Mouse (Mus musculus): ENCODE results near the gene Stac2. TPM values are rescaled to one million over a fixed set of nuclear protein-coding genes. Genes with fewer than 3 reads are reported as not detected.

The Stac2 gene
- polyA plus RNA-seq, 1 experiment from 2014 or later: 1.2 TPM

DNA sequence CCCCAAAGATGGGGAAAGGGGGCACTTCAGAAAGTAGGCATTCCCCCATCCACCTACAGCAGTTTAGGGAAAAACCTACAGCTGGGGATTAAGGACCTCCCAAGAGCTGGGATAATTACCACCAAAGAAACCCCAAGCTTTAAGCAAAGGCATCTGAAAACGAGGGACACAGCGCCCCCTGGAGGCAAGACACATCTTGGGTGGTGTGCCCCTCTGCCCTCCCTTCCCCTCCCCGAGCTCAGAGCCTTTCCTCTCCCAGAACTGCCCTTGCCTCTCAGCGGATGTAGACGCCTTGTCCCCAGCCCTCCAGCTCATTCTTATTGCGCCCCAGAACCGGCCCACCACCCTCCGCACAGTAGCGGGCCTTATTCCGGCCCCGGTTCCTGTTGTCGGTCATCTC is 50.6 kb downstream of the Stac2 start:
- no peaks in the 10 kb centered on the region for H3K9me3 ChIP-seq (replicated peaks)
- H3K36me3 ChIP-seq (ENCODE audit: poor library complexity, severe bottlenecking): peaks cover 37% of the 10 kb centered on the region
- peak overlapping the region; percentile 18; the same call in 1 of the 2 replicates for H3K4me3 ChIP-seq
- peak; percentile 13; the same call in 1 of the 2 replicates for ATAC-seq
- H3K27ac ChIP-seq: peak overlapping the region; percentile 25; the same call in 1 of the 2 replicates
- 10% methylated on average over 12 of the region's 12 CpGs for WGBS
- peak overlapping the region; percentile 37 for H3K4me2 ChIP-seq
- peaks cover 15% of the 10 kb centered on the region for H3K27me3 ChIP-seq
- H3K4me1 ChIP-seq: peaks cover 32% of the 10 kb centered on the region
- peak overlapping the region; percentile 3; the same call in 1 of the 2 replicates for H3K9ac ChIP-seq

DNA sequence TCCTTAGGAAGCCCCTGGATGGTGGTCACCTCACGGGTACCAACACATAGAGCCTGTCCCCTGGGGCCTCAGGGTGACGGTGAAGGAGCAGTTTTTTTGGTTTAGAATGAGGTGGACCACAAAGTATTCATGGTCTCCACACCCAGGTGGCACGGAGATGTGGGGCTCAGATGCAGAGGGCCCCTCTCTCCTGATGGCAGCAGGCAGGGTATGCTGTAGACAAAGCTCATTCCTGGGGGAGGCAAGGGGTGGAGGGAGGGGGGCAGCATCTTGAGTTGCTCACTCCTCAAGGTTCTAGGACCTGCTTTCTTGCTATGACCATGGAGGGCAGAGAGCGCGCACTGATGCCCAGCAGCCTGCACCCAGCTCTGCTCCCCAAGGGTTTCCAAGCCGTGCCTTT is 51.3 kb downstream of the Stac2 start:
- Histone ChIP-seq H3K9ac (0 out of 2 replicates have a peak overlapping the region, but pooled peaks have one; percentile 3), H3K4me1 (peaks cover 32% of the 10 kb centered on the region), H3K9me3 (replicated peaks) (no peaks in the 10 kb centered on the region), H3K36me3 (ENCODE audit: poor library complexity, severe bottlenecking) (peaks cover 33% of the 10 kb centered on the region), H3K27ac (no peak overlapping the region), H3K27me3 (peaks cover 15% of the 10 kb centered on the region), H3K4me3 (no peak overlapping the region), H3K4me2 (no peak overlapping the region)
- WGBS: 64% methylated on average over 6 of the region's 6 CpGs
- ATAC-seq: no peak

GRCm38 (mm10) chr11:98001351-98001824 is 51.9 kb downstream of the Stac2 start:
- ATAC-seq: no peak
- 35% methylated on average over 11 of the region's 11 CpGs for WGBS
- Histone ChIP-seq H3K4me2 (no peak overlapping the region), H3K36me3 (ENCODE audit: poor library complexity, severe bottlenecking) (peaks cover 29% of the 10 kb centered on the region), H3K4me3 (no peak overlapping the region), H3K4me1 (peaks cover 32% of the 10 kb centered on the region), H3K27me3 (peaks cover 15% of the 10 kb centered on the region), H3K27ac (no peak overlapping the region), H3K9me3 (replicated peaks) (no peaks in the 10 kb centered on the region), H3K9ac (no peak overlapping the region)

DNA sequence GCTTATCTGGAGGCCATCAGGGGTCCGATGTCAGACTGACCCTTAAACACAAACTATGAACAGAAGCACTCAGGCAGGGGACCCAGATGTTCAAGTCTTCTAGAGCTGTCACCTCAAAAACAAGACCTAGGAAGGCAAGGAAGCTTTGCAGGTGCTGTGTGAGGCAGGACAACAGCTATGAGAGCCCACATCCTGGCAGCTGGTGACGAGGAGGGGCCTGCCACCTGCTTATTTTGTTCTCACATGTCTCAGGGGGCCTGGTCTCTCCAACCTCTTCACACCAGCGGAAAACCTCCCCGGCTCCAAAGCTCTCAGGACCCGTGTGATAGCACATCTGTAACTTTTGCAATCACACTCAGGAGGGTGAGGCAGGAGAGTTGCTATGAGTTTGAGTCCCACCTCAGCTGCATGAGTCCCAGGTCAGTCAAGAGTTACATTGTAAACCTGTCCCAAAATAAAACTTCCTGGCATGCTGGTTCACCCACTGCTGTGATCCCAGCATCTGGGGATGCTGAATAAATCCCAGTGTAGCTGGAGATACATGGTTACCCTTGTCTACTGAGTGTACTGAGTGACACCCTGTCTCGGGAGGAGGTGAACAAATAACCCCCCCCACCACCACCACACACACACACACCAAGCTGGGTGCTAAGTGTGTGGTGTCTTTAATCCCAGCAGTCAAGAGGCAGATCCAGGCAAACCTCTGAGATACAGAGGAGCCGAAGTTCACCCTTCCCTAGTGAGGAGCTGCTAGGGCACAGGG is 52.7 kb downstream of the Stac2 start:
- H3K4me3 ChIP-seq: no peak overlapping the region
- H3K9ac ChIP-seq: no peak overlapping the region
- peaks cover 15% of the 10 kb centered on the region for H3K27me3 ChIP-seq
- 56% methylated on average over 7 of the region's 7 CpGs for WGBS
- no peak overlapping the region for H3K27ac ChIP-seq
- no peak overlapping the region for H3K4me2 ChIP-seq
- H3K36me3 ChIP-seq (ENCODE audit: poor library complexity, severe bottlenecking): peaks cover 23% of the 10 kb centered on the region
- no peaks in the 10 kb centered on the region for H3K9me3 ChIP-seq (replicated peaks)
- H3K4me1 ChIP-seq: peaks cover 37% of the 10 kb centered on the region
- no peak for ATAC-seq

DNA sequence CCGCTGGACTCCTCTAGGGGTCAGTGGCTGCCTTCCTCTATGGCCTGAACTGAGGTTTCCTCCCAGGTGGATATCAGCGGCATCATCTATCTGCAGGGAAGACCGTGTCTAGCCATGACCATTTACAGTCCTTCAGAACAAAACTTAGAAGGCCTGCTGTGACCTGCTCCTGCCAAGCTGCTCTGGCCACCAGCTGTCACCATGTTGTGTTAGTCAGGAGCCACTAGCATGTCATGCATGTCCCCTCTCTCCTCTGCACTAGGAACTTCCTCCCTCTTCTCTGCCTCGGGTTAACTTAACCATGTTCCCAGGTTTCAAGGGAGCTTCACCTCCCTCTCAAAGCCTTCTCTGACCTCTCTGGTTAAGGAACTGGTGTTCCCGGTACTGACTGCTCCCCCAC is 53.5 kb downstream of the Stac2 start:
- H3K27me3 ChIP-seq: peaks cover 18% of the 10 kb centered on the region
- no peak overlapping the region for H3K4me3 ChIP-seq
- H3K27ac ChIP-seq: no peak overlapping the region
- H3K4me1 ChIP-seq: peaks cover 45% of the 10 kb centered on the region
- 77% methylated on average over 5 of the region's 5 CpGs for WGBS
- H3K4me2 ChIP-seq: no peak overlapping the region
- no peak for ATAC-seq
- H3K36me3 ChIP-seq (ENCODE audit: poor library complexity, severe bottlenecking): peaks cover 15% of the 10 kb centered on the region
- H3K9ac ChIP-seq: no peak overlapping the region
- H3K9me3 ChIP-seq (replicated peaks): no peaks in the 10 kb centered on the region

- Histone ChIP-seq H3K4me3 (no peak overlapping the region), H3K27ac (no peak overlapping the region), H3K4me1 (peaks cover 49% of the 10 kb centered on the region), H3K9ac (no peak overlapping the region), H3K36me3 (ENCODE audit: poor library complexity, severe bottlenecking) (peaks cover 8% of the 10 kb centered on the region), H3K4me2 (no peak overlapping the region), H3K27me3 (peaks cover 25% of the 10 kb centered on the region), H3K9me3 (replicated peaks) (no peaks in the 10 kb centered on the region)
- WGBS: 72% methylated on average over 7 of the region's 7 CpGs
- ATAC-seq: no peak
These were observed 54.2 kb downstream of the Stac2 start for GRCm38 (mm10) chr11:97998898-97999608.

GRCm38 (mm10) chr11:97998074-97998793 is 55.0 kb downstream of the Stac2 start:
- Histone ChIP-seq H3K27ac (no peak overlapping the region), H3K27me3 (peaks cover 25% of the 10 kb centered on the region), H3K4me3 (no peak overlapping the region), H3K4me1 (peaks cover 41% of the 10 kb centered on the region), H3K9me3 (replicated peaks) (no peaks in the 10 kb centered on the region), H3K9ac (no peak overlapping the region), H3K36me3 (ENCODE audit: poor library complexity, severe bottlenecking) (peaks cover 5% of the 10 kb centered on the region; the same call in 1 of the 2 replicates), H3K4me2 (no peak overlapping the region)
- ATAC-seq: no peak
- 86% methylated on average over 11 of the region's 11 CpGs for WGBS

- Histone ChIP-seq H3K4me1 (peaks cover 33% of the 10 kb centered on the region), H3K9ac (no peak overlapping the region), H3K4me3 (no peak overlapping the region), H3K36me3 (ENCODE audit: poor library complexity, severe bottlenecking) (no peaks in the 10 kb centered on the region), H3K9me3 (replicated peaks) (no peaks in the 10 kb centered on the region), H3K27ac (no peak overlapping the region), H3K27me3 (peaks cover 25% of the 10 kb centered on the region), H3K4me2 (no peak overlapping the region)
- no peak for ATAC-seq
- 80% methylated on average over 8 of the region's 8 CpGs for WGBS
These were observed 55.8 kb downstream of the Stac2 start for GRCm38 (mm10) chr11:97997387-97997960.

- peaks cover 24% of the 10 kb centered on the region for H3K27me3 ChIP-seq
These were observed 56.6 kb downstream of the Stac2 start for GRCm38 (mm10) chr11:97996691-97997090.

GRCm38 (mm10) chr11:97995564-97996288 is 57.5 kb downstream of the Stac2 start, which contains the start of gene Arl5c:
Gene Arl5c (minus strand): TSS chr11:97996181.
- ATAC-seq: peak; percentile 40; the same call in 1 of the 2 replicates
- no peak within 1 kb of the TSS for H3K27ac ChIP-seq
- no peaks in the 10 kb centered on the region for H3K36me3 ChIP-seq (ENCODE audit: poor library complexity, severe bottlenecking)

More at GRCm38 (mm10) chr11:97996691-97997090, 56.6 kb downstream of the Stac2 start:
- Histone ChIP-seq H3K27ac (no peak overlapping the region), H3K4me1 (peaks cover 25% of the 10 kb centered on the region), H3K36me3 (ENCODE audit: poor library complexity, severe bottlenecking) (no peaks in the 10 kb centered on the region), H3K4me2 (no peak overlapping the region), H3K9ac (no peak overlapping the region), H3K9me3 (replicated peaks) (no peaks in the 10 kb centered on the region), H3K4me3 (no peak overlapping the region)
- 73% methylated on average over 1 of the region's 1 CpGs for WGBS
- ATAC-seq: no peak

DNA sequence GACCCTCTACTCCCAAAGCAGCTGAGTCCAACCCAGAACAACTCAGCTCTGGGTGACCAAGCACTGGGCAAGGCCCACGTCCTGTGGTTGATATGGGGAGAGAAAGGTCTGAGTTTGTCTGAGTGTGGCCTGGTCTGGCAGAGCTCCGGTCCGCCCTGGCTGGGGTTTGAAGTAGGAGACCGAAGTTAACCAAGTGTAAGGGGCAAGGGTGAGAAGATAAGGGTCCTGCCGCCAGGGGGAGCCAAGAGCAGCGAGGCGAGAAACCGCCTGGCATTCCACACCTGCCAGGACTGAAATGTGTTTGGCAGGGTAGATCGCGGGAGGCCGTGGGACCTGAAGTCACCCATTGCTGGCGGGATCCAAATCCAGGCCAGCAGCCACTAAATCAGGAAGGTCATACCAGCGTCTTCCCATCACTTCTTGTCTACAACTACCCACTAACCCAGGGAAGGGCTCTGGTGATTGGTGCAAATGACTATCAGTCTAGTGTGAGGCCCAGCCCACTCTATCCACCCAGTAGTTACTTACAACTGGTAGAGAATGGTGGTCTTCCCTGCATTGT is 58.6 kb downstream of the Stac2 start:
- peak; percentile 75 for ATAC-seq
- no peaks in the 10 kb centered on the region for H3K9me3 ChIP-seq (replicated peaks)
- peaks cover 13% of the 10 kb centered on the region for H3K27me3 ChIP-seq
- H3K36me3 ChIP-seq (ENCODE audit: poor library complexity, severe bottlenecking): no peaks in the 10 kb centered on the region
- H3K4me3 ChIP-seq: peak overlapping the region; percentile 47
- H3K4me1 ChIP-seq: peaks cover 28% of the 10 kb centered on the region
- WGBS: 5% methylated on average over 13 of the region's 13 CpGs
- peak overlapping the region; percentile 72 for H3K4me2 ChIP-seq
- no peak overlapping the region for H3K27ac ChIP-seq
- H3K9ac ChIP-seq: peak overlapping the region; percentile 66; the same call in 1 of the 2 replicates

More at GRCm38 (mm10) chr11:97995564-97996288, 57.5 kb downstream of the Stac2 start, which contains the start of gene Arl5c:
- H3K27me3 ChIP-seq: peaks cover 16% of the 10 kb centered on the region
- 1% methylated on average over 26 of the region's 26 CpGs for WGBS
- H3K4me3 ChIP-seq: peak within 1 kb of the TSS; percentile 47
- peak within 1 kb of the TSS; percentile 72 for H3K4me2 ChIP-seq
- H3K4me1 ChIP-seq: peaks cover 20% of the 10 kb centered on the region
- no peaks in the 10 kb centered on the region for H3K9me3 ChIP-seq (replicated peaks)
- H3K9ac ChIP-seq: peak within 1 kb of the TSS; percentile 66

Measured in forebrain, embryonic 13.5 days (tissue).